Mouse (Mus musculus): Measurements from ENCODE around the gene Glrb. TPM values are rescaled to one million over a fixed set of nuclear protein-coding genes. Genes with fewer than 3 reads are reported as not detected.

The Glrb gene
- total and polyA plus RNA-seq, 2 experiments from 2014 or later, result 56.9 to 79.4 TPM

DNA sequence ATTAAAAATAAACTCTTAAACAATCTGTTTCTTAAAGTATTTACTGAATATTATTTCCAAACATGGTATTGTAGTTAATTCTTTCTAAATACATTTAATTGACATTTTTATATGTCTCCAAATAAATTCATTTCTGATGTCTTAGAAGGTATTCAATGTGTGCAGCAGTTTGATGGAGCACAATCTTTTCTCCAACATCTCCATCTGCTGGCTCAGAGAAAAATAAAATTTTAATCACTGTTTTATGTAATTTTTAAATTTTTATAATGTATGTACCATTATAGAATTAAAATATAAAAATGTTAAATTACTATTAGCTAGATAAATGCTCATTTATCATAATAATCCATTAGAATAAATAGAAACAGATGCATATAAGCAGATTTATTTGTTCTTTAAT, 116.7 kb downstream of the Glrb start:
- DNase-seq (no peak), ATAC-seq (no peak)
- no peaks in the 10 kb centered on the region for H3K9me3 ChIP-seq (ENCODE audit: low read length)

DNA sequence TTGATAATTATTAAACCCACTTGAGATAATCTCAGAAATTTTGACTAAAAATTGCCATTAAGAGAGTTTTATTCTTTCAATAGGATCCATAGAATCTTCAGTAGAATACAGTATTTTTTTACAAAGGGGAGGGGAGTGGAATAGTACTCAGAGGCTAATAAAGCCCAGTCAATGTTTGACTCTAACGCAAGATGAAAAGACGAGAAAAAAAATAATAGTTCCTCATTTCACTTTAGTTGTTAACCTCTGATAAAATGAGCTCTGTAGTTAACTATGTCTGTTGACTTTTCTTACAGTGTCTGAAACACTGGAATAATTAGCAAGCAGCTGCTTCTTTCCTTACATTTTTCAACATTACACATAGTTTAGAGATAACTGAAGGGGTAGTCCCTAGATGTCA, 118.2 kb downstream of the Glrb start:
- H3K9me3 ChIP-seq (ENCODE audit: low read length), result no peaks in the 10 kb centered on the region
- H3K27ac ChIP-seq (ENCODE audit: low read depth, low read length), result no peak overlapping the region
- no peak overlapping the region for H3K9ac ChIP-seq
- ATAC-seq (no peak), DNase-seq (no peak)
- H3K4me1 ChIP-seq (ENCODE audit: insufficient read depth), result peaks cover 8% of the 10 kb centered on the region; the same call in 1 of the 2 replicates
- TF ChIP-seq CTCF (IDR thresholded peaks at IDR 0.05; ENCODE audit: low read depth), result no peak
- peak overlapping the region; percentile 28; the same call in 1 of the 2 replicates for H3K4me2 ChIP-seq (ENCODE audit: low read depth)
- H3K36me3 ChIP-seq (ENCODE audit: insufficient read depth), result 0 out of 2 replicates have a peak, but pooled peaks cover 2% of the 10 kb centered on the region
- 72% methylated on average over 2 of the region's 2 CpGs for WGBS
- H3K27me3 ChIP-seq (ENCODE audit: insufficient read depth, low read length), result no peaks in the 10 kb centered on the region
- H3K4me3 ChIP-seq (ENCODE audit: low read depth, low read length), result no peak overlapping the region

More for the DNA sequence above, 116.7 kb downstream of the Glrb start:
- Histone ChIP-seq H3K27me3 (ENCODE audit: insufficient read depth, low read length) (no peaks in the 10 kb centered on the region), H3K4me2 (ENCODE audit: low read depth) (peak overlapping the region; percentile 21), H3K4me1 (ENCODE audit: insufficient read depth) (peaks cover 6% of the 10 kb centered on the region; the same call in 1 of the 2 replicates), H3K36me3 (ENCODE audit: insufficient read depth) (no peaks in the 10 kb centered on the region), H3K4me3 (ENCODE audit: low read depth, low read length) (0 out of 2 replicates have a peak overlapping the region, but pooled peaks have one; percentile 17), H3K27ac (ENCODE audit: low read depth, low read length) (no peak overlapping the region), H3K9ac (no peak overlapping the region)
- TF ChIP-seq CTCF (IDR thresholded peaks at IDR 0.05; ENCODE audit: low read depth), result peak; percentile 31; the same call in 1 of the 2 replicates

Other genes with a start within 250 kb of the Glrb start
- gene Gria2, start 110.8 kb downstream of the Glrb start, total RNA-seq (2014; rRNA removed), result 281 and 308 TPM in 2 replicates
- gene Gria2, start 110.8 kb downstream of the Glrb start, polyA plus RNA-seq (2015; fragmentation: Nextera tagmentation; extraction: Ambion mirVana), result 101 and 159 TPM in 2 replicates
- gene Pdgfc, start 122.8 kb upstream of the Glrb start, total RNA-seq (2014; rRNA removed), result 4.8 and 7.2 TPM in 2 replicates
- 6.3 and 6.7 TPM in 2 replicates for gene Pdgfc, start 122.8 kb upstream of the Glrb start, polyA plus RNA-seq (2015; fragmentation: Nextera tagmentation; extraction: Ambion mirVana)